Mouse (Mus musculus): ENCODE measurements around the gene Aar2. TPM values are rescaled to one million over a fixed set of nuclear protein-coding genes. Genes with fewer than 3 reads are reported as not detected.

The Aar2 gene
- 38.6 and 42.2 TPM in 2 replicates for polyA plus RNA-seq (2014; fragmentation: Nextera tagmentation; extraction: Ambion mirVana)

GRCm38 (mm10) chr2:156547123-156547891, at the start of gene Aar2:
Gene Aar2 (plus strand): TSS chr2:156547584.
- ATAC-seq (ENCODE audit: insufficient number of reproducible peaks, insufficient read depth, low FRiP score, low read depth) = peak; percentile 33; the same call in 1 of the 2 replicates
- WGBS = 5% methylated on average over 39 of the region's 39 CpGs
- Histone ChIP-seq H3K9me3 (ENCODE audit: control insufficient read depth, low read depth, low read length) (no peaks in the 10 kb centered on the region), H3K27ac (ENCODE audit: low read length) (peak within 1 kb of the TSS; percentile 48; the same call in 1 of the 2 replicates), H3K9ac (replicated peaks; ENCODE audit: low read depth, low read length) (peak within 1 kb of the TSS; percentile 54), H3K27me3 (ENCODE audit: control insufficient read depth, insufficient read depth, low read length) (no peaks in the 10 kb centered on the region), H3K36me3 (ENCODE audit: control insufficient read depth, insufficient read depth, low read length) (peaks cover 14% of the 10 kb centered on the region), H3K4me1 (ENCODE audit: control insufficient read depth, insufficient read depth, low read length) (peaks cover 8% of the 10 kb centered on the region; the same call in 1 of the 2 replicates), H3K4me2 (replicated peaks; ENCODE audit: low read depth, low read length) (peak within 1 kb of the TSS; percentile 74), H3K4me3 (ENCODE audit: low read depth, low read length) (peak within 1 kb of the TSS; percentile 85)

- Histone ChIP-seq H3K27me3 (ENCODE audit: control insufficient read depth, insufficient read depth, low read length) (no peaks in the 10 kb centered on the region), H3K4me2 (replicated peaks; ENCODE audit: low read depth, low read length) (no peak overlapping the region), H3K9ac (replicated peaks; ENCODE audit: low read depth, low read length) (no peak overlapping the region), H3K4me1 (ENCODE audit: control insufficient read depth, insufficient read depth, low read length) (no peaks in the 10 kb centered on the region), H3K9me3 (ENCODE audit: control insufficient read depth, low read depth, low read length) (no peaks in the 10 kb centered on the region), H3K27ac (ENCODE audit: low read length) (no peak overlapping the region), H3K36me3 (ENCODE audit: control insufficient read depth, insufficient read depth, low read length) (peaks cover 21% of the 10 kb centered on the region), H3K4me3 (ENCODE audit: low read depth, low read length) (no peak overlapping the region)
- 53% methylated on average over 5 of the region's 5 CpGs for WGBS
- ATAC-seq (ENCODE audit: insufficient number of reproducible peaks, insufficient read depth, low FRiP score, low read depth) = no peak
Measured at GRCm38 (mm10) chr2:156497915-156498314, 49.5 kb upstream of the Aar2 start.

GRCm38 (mm10) chr2:156501025-156501424, 46.4 kb upstream of the Aar2 start:
- no peak overlapping the region for H3K4me2 ChIP-seq (replicated peaks; ENCODE audit: low read depth, low read length)
- H3K9me3 ChIP-seq (ENCODE audit: control insufficient read depth, low read depth, low read length) = no peaks in the 10 kb centered on the region
- no peak overlapping the region for H3K9ac ChIP-seq (replicated peaks; ENCODE audit: low read depth, low read length)
- ATAC-seq (ENCODE audit: insufficient number of reproducible peaks, insufficient read depth, low FRiP score, low read depth) = no peak
- no peak overlapping the region for H3K4me3 ChIP-seq (ENCODE audit: low read depth, low read length)
- no peak overlapping the region for H3K27ac ChIP-seq (ENCODE audit: low read length)
- no peaks in the 10 kb centered on the region for H3K27me3 ChIP-seq (ENCODE audit: control insufficient read depth, insufficient read depth, low read length)
- peaks cover 22% of the 10 kb centered on the region for H3K36me3 ChIP-seq (ENCODE audit: control insufficient read depth, insufficient read depth, low read length)
- no peaks in the 10 kb centered on the region for H3K4me1 ChIP-seq (ENCODE audit: control insufficient read depth, insufficient read depth, low read length)
- 86% methylated on average over 1 of the region's 1 CpGs for WGBS

DNA sequence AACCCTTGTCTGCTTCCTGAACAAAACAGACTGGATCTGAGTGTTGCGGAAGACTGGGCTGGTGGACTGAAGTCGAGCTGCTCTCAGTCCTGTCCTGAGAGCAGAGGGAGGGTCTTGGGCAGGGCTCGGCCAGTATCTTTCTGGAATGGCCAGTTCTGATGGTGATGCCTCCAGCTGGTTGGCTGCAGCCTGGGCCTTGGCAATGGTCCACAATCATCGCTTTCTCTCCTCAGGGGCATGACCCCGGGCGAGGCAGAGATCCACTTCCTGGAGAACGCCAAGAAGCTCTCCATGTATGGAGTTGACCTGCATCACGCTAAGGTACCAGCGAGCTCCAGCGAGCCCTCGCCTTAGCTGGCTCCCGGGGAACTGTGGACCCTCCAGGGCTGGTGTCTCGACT, 41.9 kb upstream of the Aar2 start:
- H3K4me1 ChIP-seq (ENCODE audit: control insufficient read depth, insufficient read depth, low read length) = no peaks in the 10 kb centered on the region
- H3K4me2 ChIP-seq (replicated peaks; ENCODE audit: low read depth, low read length) = no peak overlapping the region
- no peak overlapping the region for H3K9ac ChIP-seq (replicated peaks; ENCODE audit: low read depth, low read length)
- H3K36me3 ChIP-seq (ENCODE audit: control insufficient read depth, insufficient read depth, low read length) = peaks cover 35% of the 10 kb centered on the region
- H3K27ac ChIP-seq (ENCODE audit: low read length) = no peak overlapping the region
- no peaks in the 10 kb centered on the region for H3K9me3 ChIP-seq (ENCODE audit: control insufficient read depth, low read depth, low read length)
- 84% methylated on average over 13 of the region's 13 CpGs for WGBS
- ATAC-seq (ENCODE audit: insufficient number of reproducible peaks, insufficient read depth, low FRiP score, low read depth) = no peak
- H3K27me3 ChIP-seq (ENCODE audit: control insufficient read depth, insufficient read depth, low read length) = no peaks in the 10 kb centered on the region
- no peak overlapping the region for H3K4me3 ChIP-seq (ENCODE audit: low read depth, low read length)

- H3K4me3 ChIP-seq (ENCODE audit: low read depth, low read length) = no peak overlapping the region
- no peaks in the 10 kb centered on the region for H3K9me3 ChIP-seq (ENCODE audit: control insufficient read depth, low read depth, low read length)
- peaks cover 34% of the 10 kb centered on the region for H3K36me3 ChIP-seq (ENCODE audit: control insufficient read depth, insufficient read depth, low read length)
- H3K27ac ChIP-seq (ENCODE audit: low read length) = no peak overlapping the region
- no peaks in the 10 kb centered on the region for H3K4me1 ChIP-seq (ENCODE audit: control insufficient read depth, insufficient read depth, low read length)
- H3K4me2 ChIP-seq (replicated peaks; ENCODE audit: low read depth, low read length) = no peak overlapping the region
- H3K9ac ChIP-seq (replicated peaks; ENCODE audit: low read depth, low read length) = no peak overlapping the region
- 68% methylated on average over 7 of the region's 7 CpGs for WGBS
- no peaks in the 10 kb centered on the region for H3K27me3 ChIP-seq (ENCODE audit: control insufficient read depth, insufficient read depth, low read length)
- no peak for ATAC-seq (ENCODE audit: insufficient number of reproducible peaks, insufficient read depth, low FRiP score, low read depth)
Measured at GRCm38 (mm10) chr2:156512028-156512427, 35.4 kb upstream of the Aar2 start.

GRCm38 (mm10) chr2:156512561-156512960, 34.8 kb upstream of the Aar2 start:
- no peak for ATAC-seq (ENCODE audit: insufficient number of reproducible peaks, insufficient read depth, low FRiP score, low read depth)
- 70% methylated on average over 5 of the region's 6 CpGs for WGBS
- H3K36me3 ChIP-seq (ENCODE audit: control insufficient read depth, insufficient read depth, low read length) = peaks cover 31% of the 10 kb centered on the region
- no peaks in the 10 kb centered on the region for H3K4me1 ChIP-seq (ENCODE audit: control insufficient read depth, insufficient read depth, low read length)
- no peak overlapping the region for H3K9ac ChIP-seq (replicated peaks; ENCODE audit: low read depth, low read length)
- H3K4me3 ChIP-seq (ENCODE audit: low read depth, low read length) = no peak overlapping the region
- no peak overlapping the region for H3K27ac ChIP-seq (ENCODE audit: low read length)
- no peak overlapping the region for H3K4me2 ChIP-seq (replicated peaks; ENCODE audit: low read depth, low read length)
- no peaks in the 10 kb centered on the region for H3K9me3 ChIP-seq (ENCODE audit: control insufficient read depth, low read depth, low read length)
- H3K27me3 ChIP-seq (ENCODE audit: control insufficient read depth, insufficient read depth, low read length) = no peaks in the 10 kb centered on the region

DNA sequence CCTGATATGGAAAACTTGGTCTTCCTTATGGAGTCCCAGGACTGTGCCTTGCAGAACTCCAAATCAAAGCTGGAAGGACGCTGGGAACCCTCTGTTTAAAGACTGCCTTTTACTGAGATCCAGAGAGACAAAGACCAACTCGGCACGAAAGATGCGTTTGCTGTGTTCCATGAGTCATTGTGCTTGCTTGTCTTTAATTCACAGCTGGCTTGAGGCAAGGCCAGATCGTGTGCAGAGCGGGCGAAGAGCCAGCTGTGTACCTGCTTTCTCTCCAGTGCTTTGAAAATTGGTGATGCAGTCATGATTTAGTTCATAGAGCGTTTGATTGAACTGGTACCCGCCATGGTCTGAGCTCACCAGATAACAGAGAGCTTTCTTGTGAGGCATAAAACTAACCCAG, 32.3 kb upstream of the Aar2 start:
- H3K27ac ChIP-seq (ENCODE audit: low read length) = no peak overlapping the region
- H3K4me3 ChIP-seq (ENCODE audit: low read depth, low read length) = no peak overlapping the region
- no peaks in the 10 kb centered on the region for H3K9me3 ChIP-seq (ENCODE audit: control insufficient read depth, low read depth, low read length)
- no peak overlapping the region for H3K4me2 ChIP-seq (replicated peaks; ENCODE audit: low read depth, low read length)
- H3K4me1 ChIP-seq (ENCODE audit: control insufficient read depth, insufficient read depth, low read length) = no peaks in the 10 kb centered on the region
- no peak for ATAC-seq (ENCODE audit: insufficient number of reproducible peaks, insufficient read depth, low FRiP score, low read depth)
- no peak overlapping the region for H3K9ac ChIP-seq (replicated peaks; ENCODE audit: low read depth, low read length)
- H3K27me3 ChIP-seq (ENCODE audit: control insufficient read depth, insufficient read depth, low read length) = no peaks in the 10 kb centered on the region
- 85% methylated on average over 9 of the region's 9 CpGs for WGBS
- H3K36me3 ChIP-seq (ENCODE audit: control insufficient read depth, insufficient read depth, low read length) = peaks cover 24% of the 10 kb centered on the region

- peaks cover 21% of the 10 kb centered on the region for H3K36me3 ChIP-seq (ENCODE audit: control insufficient read depth, insufficient read depth, low read length)
- ATAC-seq (ENCODE audit: insufficient number of reproducible peaks, insufficient read depth, low FRiP score, low read depth) = peak; percentile 50; the same call in 1 of the 2 replicates
Measured at GRCm38 (mm10) chr2:156515565-156516185, 31.7 kb upstream of the Aar2 start.

More at GRCm38 (mm10) chr2:156515565-156516185, 31.7 kb upstream of the Aar2 start:
- no peak overlapping the region for H3K4me3 ChIP-seq (ENCODE audit: low read depth, low read length)
- no peaks in the 10 kb centered on the region for H3K27me3 ChIP-seq (ENCODE audit: control insufficient read depth, insufficient read depth, low read length)
- H3K4me1 ChIP-seq (ENCODE audit: control insufficient read depth, insufficient read depth, low read length) = no peaks in the 10 kb centered on the region
- 24% methylated on average over 7 of the region's 7 CpGs for WGBS
- no peak overlapping the region for H3K9ac ChIP-seq (replicated peaks; ENCODE audit: low read depth, low read length)
- H3K9me3 ChIP-seq (ENCODE audit: control insufficient read depth, low read depth, low read length) = no peaks in the 10 kb centered on the region
- no peak overlapping the region for H3K4me2 ChIP-seq (replicated peaks; ENCODE audit: low read depth, low read length)
- no peak overlapping the region for H3K27ac ChIP-seq (ENCODE audit: low read length)
